Mouse (Mus musculus): ENCODE results near the gene Map3k5.

DNA sequence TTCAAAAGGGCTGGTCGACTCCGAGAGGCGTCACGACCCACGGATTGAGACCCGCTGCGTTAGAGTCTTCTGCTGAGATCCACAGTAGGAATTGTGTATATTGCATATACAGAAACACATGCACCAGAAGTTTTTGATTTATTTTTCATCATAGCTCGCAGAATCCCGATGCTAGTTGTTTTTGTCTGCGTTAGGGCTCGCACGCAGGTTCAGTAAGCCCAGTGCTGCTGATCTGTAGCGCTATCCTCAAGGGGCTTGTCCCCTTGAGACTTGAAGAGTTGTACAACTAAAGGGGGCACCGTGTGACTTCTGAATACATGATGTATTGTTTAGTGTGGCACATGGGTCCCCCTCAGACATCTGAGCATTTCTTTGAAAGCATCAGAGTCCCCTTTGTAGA is 172.8 kb downstream of the Map3k5 start:
- TF ChIP-seq PAX5 (IDR thresholded peaks at IDR 0.05; ENCODE audit: low read length) (no peak), ELF1 (IDR thresholded peaks at IDR 0.05; ENCODE audit: low read depth, low read length) (no peak), UBTF (IDR thresholded peaks at IDR 0.05; ENCODE audit: low read depth, low read length) (no peak), CHD2 (IDR thresholded peaks at IDR 0.05; ENCODE audit: low read length) (no peak), NELFE (IDR thresholded peaks at IDR 0.05; ENCODE audit: low read depth, low read length) (no peak), TCF12 (IDR thresholded peaks at IDR 0.05; ENCODE audit: low read depth, low read length) (no peak), CTCF (conservative IDR thresholded peaks at IDR 0.05 in 1 of 2, IDR thresholded peaks at IDR 0.05 in 1 of 2; ENCODE audit: low read depth in 2 of 2, low read length in 2 of 2) (no peak), POLR2A (IDR thresholded peaks at IDR 0.05; ENCODE audit: low read depth, low read length) (no peak), GABPA (IDR thresholded peaks at IDR 0.05; ENCODE audit: insufficient replicate concordance, low read depth, low read length) (no peak), ZC3H11A (IDR thresholded peaks at IDR 0.05; ENCODE audit: low read depth, low read length) (no peak), KAT2A (IDR thresholded peaks at IDR 0.05; ENCODE audit: insufficient replicate concordance, low read length) (no peak), CHD1 (IDR thresholded peaks at IDR 0.05; ENCODE audit: low read depth, low read length) (no peak), BHLHE40 (IDR thresholded peaks at IDR 0.05; ENCODE audit: low read depth, low read length) (no peak)

Data from CH12.LX (cell line).